Comparison of ENCODE assay signal across 49 mouse cellular contexts in the genomic region with DNA sequence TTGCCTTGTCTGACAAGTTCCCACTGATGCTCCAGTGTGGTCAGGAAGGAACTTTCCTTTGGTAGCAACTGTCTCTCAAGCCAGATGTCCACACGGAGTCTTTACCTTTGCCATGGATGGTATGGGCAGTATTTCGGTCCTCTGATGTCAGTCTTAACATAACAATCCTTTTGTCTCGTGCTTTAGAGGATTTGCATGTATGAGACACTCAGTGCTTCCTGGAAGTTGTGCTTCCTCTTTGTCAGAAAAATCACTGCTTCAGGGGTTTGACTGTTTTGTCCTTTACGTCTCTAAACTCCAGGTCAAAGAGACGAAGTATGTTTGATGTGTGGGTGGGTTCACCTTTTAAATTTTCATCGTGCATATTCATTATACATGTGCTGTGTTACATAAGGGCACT. TPM values are rescaled to one million over a fixed set of nuclear protein-coding genes. Genes with fewer than 3 reads are reported as not detected.
"Had no signal": no experiment of that assay in that cellular context is flagged by ENCODE, and none has a peak within 500 bp of the region (broad histone marks: within the 10 kb centered on the region; RNA-seq: fewer than 3 reads in every experiment).

No protein-coding gene starts in this region.

- H3K27me3 ChIP-seq: heart, embryonic 12.5 days; heart, embryonic 13.5 days; heart, embryonic 15.5 days; hindbrain, embryonic 12.5 days; hindbrain, embryonic 13.5 days; hindbrain, embryonic 15.5 days; intestine, embryonic 15.5 days; kidney, embryonic 15.5 days had no signal

- H3K9ac ChIP-seq: heart, embryonic 12.5 days; heart, embryonic 13.5 days; heart, embryonic 15.5 days; hindbrain, embryonic 12.5 days; hindbrain, embryonic 13.5 days; hindbrain, embryonic 14.5 days; hindbrain, embryonic 15.5 days; intestine, embryonic 15.5 days; kidney, embryonic 15.5 days had no signal

- H3K9me3 ChIP-seq: heart, embryonic 10.5 days; heart, embryonic 12.5 days; heart, embryonic 13.5 days; heart, embryonic 15.5 days; hindbrain, embryonic 10.5 days; hindbrain, embryonic 12.5 days; hindbrain, embryonic 13.5 days; hindbrain, embryonic 15.5 days; intestine, embryonic 15.5 days; kidney, embryonic 15.5 days had no signal

- H3K4me1 ChIP-seq: heart, embryonic 10.5 days; heart, embryonic 12.5 days; heart, embryonic 13.5 days; heart, embryonic 15.5 days; hindbrain, embryonic 10.5 days; hindbrain, embryonic 12.5 days; hindbrain, embryonic 13.5 days; hindbrain, embryonic 15.5 days; intestine, embryonic 15.5 days; kidney, embryonic 15.5 days had no signal

- ATAC-seq: hindbrain, embryonic 16.5 days; hindbrain, postnatal 0 days; inflammation-experienced regulatory T-cells, adult 6 months; intestine, embryonic 15.5 days; intestine, embryonic 16.5 days had no signal

- DNase-seq: heart, postnatal 10 days; heart, postnatal 14 days; heart, postnatal 36 days; heart, postnatal 4 days; kidney, adult 11 months; kidney, adult 18-20 months; kidney, adult 2 months; kidney, adult 8-10 months; kidney, adult 9 months; kidney, postnatal 10 days; kidney, postnatal 14 days; kidney, postnatal 25 days; kidney, postnatal 36 days; kidney, postnatal 4 days; layer of hippocampus, adult 9-11 months; layer of hippocampus, postnatal 36 days had no signal

- H3K27ac ChIP-seq: heart, embryonic 10.5 days; heart, embryonic 13.5 days; heart, embryonic 15.5 days; hindbrain, embryonic 10.5 days; hindbrain, embryonic 12.5 days; hindbrain, embryonic 13.5 days; hindbrain, embryonic 14.5 days; hindbrain, embryonic 15.5 days; hindbrain, postnatal 0 days; intestine, embryonic 15.5 days; kidney, embryonic 15.5 days; kidney, postnatal 0 days; layer of hippocampus, adult 2 months; left cerebral cortex, adult 2 months had no signal

- H3K36me3 ChIP-seq: heart, embryonic 10.5 days; heart, embryonic 12.5 days; heart, embryonic 13.5 days; heart, embryonic 15.5 days; hindbrain, embryonic 10.5 days; hindbrain, embryonic 12.5 days; hindbrain, embryonic 13.5 days; hindbrain, embryonic 15.5 days; intestine, embryonic 15.5 days; kidney, embryonic 15.5 days had no signal

- H3K4me3 ChIP-seq: heart, embryonic 10.5 days; heart, embryonic 12.5 days; heart, embryonic 13.5 days; heart, embryonic 15.5 days; hindbrain, embryonic 10.5 days; hindbrain, embryonic 12.5 days; hindbrain, embryonic 13.5 days; hindbrain, embryonic 15.5 days; intestine, embryonic 15.5 days; kidney, embryonic 15.5 days; layer of hippocampus, adult 2 months; left cerebral cortex, adult 2 months had no signal

- H3K4me2 ChIP-seq: heart, embryonic 11.5 days; heart, embryonic 12.5 days; heart, embryonic 13.5 days; heart, embryonic 15.5 days; hindbrain, embryonic 12.5 days; hindbrain, embryonic 13.5 days; hindbrain, embryonic 14.5 days; hindbrain, embryonic 15.5 days; intestine, embryonic 15.5 days; kidney, embryonic 15.5 days had no signal

RNA-seq across cellular contexts. Expression of a gene that starts 26.3 kb away (rescaled TPM):
- total RNA-seq: heart, postnatal 10 days; heart, postnatal 4 days; hematopoietic stem cell, adult 5-6 weeks; hindbrain, postnatal 0 days; layer of hippocampus, adult 18-20 months; layer of hippocampus, adult 2 months; layer of hippocampus, adult 8-10 months; layer of hippocampus, postnatal 10 days; layer of hippocampus, postnatal 14 days; layer of hippocampus, postnatal 25 days; layer of hippocampus, postnatal 36 days; left cerebral cortex, adult 18-20 months; left cerebral cortex, adult 2 months; left cerebral cortex, adult 8-10 months had no signal
- polyA plus RNA-seq: heart, embryonic 11.5 days; heart, embryonic 12.5 days; heart, embryonic 13.5 days; heart, embryonic 14.5 days; heart, embryonic 15.5 days; heart, embryonic 16.5 days; heart, postnatal 0 days; hindbrain, embryonic 10.5 days; hindbrain, embryonic 11.5 days; hindbrain, embryonic 12.5 days; hindbrain, embryonic 13.5 days; hindbrain, embryonic 14.5 days; hindbrain, embryonic 15.5 days; hindbrain, embryonic 16.5 days; hindbrain, postnatal 0 days; intestine, embryonic 15.5 days; intestine, embryonic 16.5 days; kidney, adult 2 months; kidney, embryonic 15.5 days; kidney, embryonic 16.5 days; kidney, postnatal 0 days; large intestine, adult 2 months had no signal
